Mouse (Mus musculus) embryo, embryonic 9.5 days (tissue): ENCODE results near the gene Grip1.

ENCODE experiments used
- DNase-seq: peaks from one replicate; pipeline ENCODE4 v3.0.0-alpha.2; 2017; ENCODE audit errors: extremely low spot score

Gene Grip1

GRCm38 (mm10) chr10:119957260-119957955, 503.8 kb downstream of the Grip1 start:
- no peak for DNase-seq

GRCm38 (mm10) chr10:119960915-119961314, 507.3 kb downstream of the Grip1 start:
- DNase-seq: no peak

GRCm38 (mm10) chr10:119966321-119966720, 512.7 kb downstream of the Grip1 start:
- no peak for DNase-seq

GRCm38 (mm10) chr10:119979396-119979795, 525.8 kb downstream of the Grip1 start:
- DNase-seq: no peak

GRCm38 (mm10) chr10:119980032-119980431, 526.4 kb downstream of the Grip1 start:
- no peak for DNase-seq

GRCm38 (mm10) chr10:119984299-119984698, 530.7 kb downstream of the Grip1 start:
- DNase-seq: no peak

GRCm38 (mm10) chr10:119998475-119998874, 544.8 kb downstream of the Grip1 start:
- DNase-seq: no peak

- DNase-seq: no peak
These were observed 548.5 kb downstream of the Grip1 start for GRCm38 (mm10) chr10:120002149-120002548.

GRCm38 (mm10) chr10:120004096-120004495, 550.5 kb downstream of the Grip1 start:
- no peak for DNase-seq

GRCm38 (mm10) chr10:120005581-120005980, 552.0 kb downstream of the Grip1 start:
- no peak for DNase-seq

- DNase-seq: no peak
These were observed 558.7 kb downstream of the Grip1 start for GRCm38 (mm10) chr10:120012331-120012730.

- DNase-seq: no peak
These were observed 561.5 kb downstream of the Grip1 start for GRCm38 (mm10) chr10:120015117-120015516.

GRCm38 (mm10) chr10:120026437-120026836, 572.8 kb downstream of the Grip1 start:
- no peak for DNase-seq

- no peak for DNase-seq
These were observed 577.3 kb downstream of the Grip1 start for GRCm38 (mm10) chr10:120030901-120031300.

GRCm38 (mm10) chr10:120031316-120031715, 577.7 kb downstream of the Grip1 start:
- no peak for DNase-seq

- DNase-seq: no peak
These were observed 580.2 kb downstream of the Grip1 start for GRCm38 (mm10) chr10:120033866-120034265.

- no peak for DNase-seq
These were observed 581.6 kb downstream of the Grip1 start for GRCm38 (mm10) chr10:120035211-120035733.

GRCm38 (mm10) chr10:120035824-120036223, 582.2 kb downstream of the Grip1 start:
- DNase-seq: no peak

GRCm38 (mm10) chr10:120038194-120038593, 584.6 kb downstream of the Grip1 start:
- DNase-seq: no peak

- DNase-seq: no peak
These were observed 590.6 kb downstream of the Grip1 start for GRCm38 (mm10) chr10:120044237-120044636.

- DNase-seq: no peak
These were observed 591.1 kb downstream of the Grip1 start for GRCm38 (mm10) chr10:120044714-120045234.

GRCm38 (mm10) chr10:120060579-120061237, 607.1 kb downstream of the Grip1 start:
- DNase-seq: no peak
